Mouse (Mus musculus) heart, embryonic 16.5 days (tissue): ENCODE measurements at regions not wholly inside any gene's neighbourhood (a gene's known extent, or its start where the extent isn't known, plus 50 kb on each side); places are given as distances from the start of the nearest gene placed in this dataset.

Source experiments
- ATAC-seq: fragments of 200-750 bp; cut with Nextera tagmentation; replicated peaks from 2 replicates; pipeline ENCODE4 v1.8.0; 2017; ENCODE audit warnings: moderate number of reproducible peaks; ENCODE audit not compliant: insufficient read depth, low FRiP score; ENCODE audit errors: extremely low read depth
- H3K27ac ChIP-seq: fragments of 300-500 bp; sonication (generic); 2 replicates; pipeline ENCODE4 v1.5.1; 2014; ENCODE audit warnings: mild to moderate bottlenecking, low read length, control low read depth, moderate library complexity
- H3K27me3 ChIP-seq: fragments of 300-500 bp; sonication (generic); 2 replicates; pipeline ENCODE4 v1.6.1; 2014; ENCODE audit warnings: low read length, mixed read lengths; ENCODE audit not compliant: control insufficient read depth, insufficient read depth
- H3K36me3 ChIP-seq: fragments of 300-500 bp; sonication (generic); 2 replicates; pipeline ENCODE4 v1.6.1; 2014; ENCODE audit not compliant: control insufficient read depth, insufficient read depth
- H3K4me1 ChIP-seq: fragments of 300-500 bp; sonication (generic); 2 replicates; pipeline ENCODE4 v1.6.1; 2014; ENCODE audit warnings: low read length, mixed read lengths; ENCODE audit not compliant: control insufficient read depth, insufficient read depth
- H3K4me2 ChIP-seq: fragments of 300-500 bp; sonication (generic); 2 replicates; pipeline ENCODE4 v1.6.1; 2014; ENCODE audit warnings: low read depth, mild to moderate bottlenecking, control low read depth, low read length
- H3K4me3 ChIP-seq: fragments of 300-500 bp; sonication (generic); 2 replicates; pipeline ENCODE4 v1.5.1; 2014; ENCODE audit warnings: mild to moderate bottlenecking, control low read depth, low read length
- H3K9ac ChIP-seq: fragments of 300-500 bp; sonication (generic); 2 replicates; pipeline ENCODE4 v1.6.1; 2014; ENCODE audit warnings: low read length, control low read depth
- H3K9me3 ChIP-seq: fragments of 300-500 bp; sonication (generic); replicated peaks from 2 replicates; pipeline ENCODE4 v1.6.1; 2016; ENCODE audit warnings: low read length; ENCODE audit not compliant: control insufficient read depth
- WGBS: fragments of 180-500 bp; shearing (Covaris S2); extraction: QIAGEN DNeasy Blood & Tissue Kit; methylation state at CpG from one replicate; pipeline ENCODE4 v1.1.7; 2014; 5-methylcytosine and 5-hydroxymethylcytosine counted together

- H3K4me1 ChIP-seq: no peaks in the 10 kb centered on the region
- ATAC-seq: no peak
- H3K36me3 ChIP-seq: no peaks in the 10 kb centered on the region
- no peaks in the 10 kb centered on the region for H3K27me3 ChIP-seq
- H3K4me2 ChIP-seq: no peak overlapping the region
- H3K27ac ChIP-seq: no peak overlapping the region
- H3K9me3 ChIP-seq: no peaks in the 10 kb centered on the region
- no peak overlapping the region for H3K9ac ChIP-seq
- no peak overlapping the region for H3K4me3 ChIP-seq
- 55% methylated on average over 3 of the region's 3 CpGs for WGBS
Observed at GRCm38 (mm10) chr2:50850071-50850470, 298.8 kb downstream of the Rnd3 start.

GRCm38 (mm10) chr2:50841881-50842280, 307.0 kb downstream of the Rnd3 start:
- Histone ChIP-seq H3K4me3 (no peak overlapping the region), H3K9ac (no peak overlapping the region), H3K9me3 (no peaks in the 10 kb centered on the region), H3K27me3 (no peaks in the 10 kb centered on the region), H3K27ac (no peak overlapping the region), H3K4me1 (no peaks in the 10 kb centered on the region), H3K36me3 (no peaks in the 10 kb centered on the region), H3K4me2 (no peak overlapping the region)
- ATAC-seq: no peak
- WGBS: 68% methylated on average over 2 of the region's 2 CpGs

GRCm38 (mm10) chr2:50835511-50836320, 313.2 kb downstream of the Rnd3 start:
- Histone ChIP-seq H3K4me2 (no peak overlapping the region; the same call in 1 of the 2 replicates), H3K4me3 (no peak overlapping the region), H3K9ac (no peak overlapping the region), H3K36me3 (no peaks in the 10 kb centered on the region), H3K9me3 (no peaks in the 10 kb centered on the region), H3K4me1 (peaks cover 8% of the 10 kb centered on the region), H3K27ac (no peak overlapping the region), H3K27me3 (no peaks in the 10 kb centered on the region)
- WGBS: 47% methylated on average over 6 of the region's 6 CpGs
- no peak for ATAC-seq

GRCm38 (mm10) chr2:50833791-50834190, 315.1 kb downstream of the Rnd3 start:
- 91% methylated on average over 5 of the region's 5 CpGs for WGBS
- Histone ChIP-seq H3K4me2 (no peak overlapping the region), H3K4me3 (no peak overlapping the region), H3K27me3 (no peaks in the 10 kb centered on the region), H3K27ac (no peak overlapping the region), H3K36me3 (no peaks in the 10 kb centered on the region), H3K9me3 (no peaks in the 10 kb centered on the region), H3K4me1 (peaks cover 8% of the 10 kb centered on the region), H3K9ac (no peak overlapping the region)
- no peak for ATAC-seq

- Histone ChIP-seq H3K27me3 (no peaks in the 10 kb centered on the region), H3K4me1 (peaks cover 8% of the 10 kb centered on the region), H3K4me3 (no peak overlapping the region), H3K36me3 (no peaks in the 10 kb centered on the region), H3K9me3 (no peaks in the 10 kb centered on the region), H3K9ac (no peak overlapping the region), H3K27ac (no peak overlapping the region), H3K4me2 (no peak overlapping the region)
- ATAC-seq: no peak
- WGBS: 51% methylated on average over 4 of the region's 4 CpGs
Observed at GRCm38 (mm10) chr2:50832471-50832870, 316.4 kb downstream of the Rnd3 start.

- H3K4me3 ChIP-seq: no peak overlapping the region
- 63% methylated on average over 5 of the region's 5 CpGs for WGBS
- no peak overlapping the region for H3K4me2 ChIP-seq
- H3K9ac ChIP-seq: no peak overlapping the region
- H3K27ac ChIP-seq: no peak overlapping the region
- peaks cover 3% of the 10 kb centered on the region for H3K4me1 ChIP-seq
- no peaks in the 10 kb centered on the region for H3K36me3 ChIP-seq
- no peaks in the 10 kb centered on the region for H3K9me3 ChIP-seq
- ATAC-seq: no peak
- no peaks in the 10 kb centered on the region for H3K27me3 ChIP-seq
Observed at GRCm38 (mm10) chr2:50830056-50830720, 318.7 kb downstream of the Rnd3 start.

- H3K36me3 ChIP-seq: no peaks in the 10 kb centered on the region
- H3K27me3 ChIP-seq: no peaks in the 10 kb centered on the region
- H3K4me2 ChIP-seq: no peak overlapping the region
- H3K4me3 ChIP-seq: no peak overlapping the region
- H3K9ac ChIP-seq: no peak overlapping the region
- WGBS: 71% methylated on average over 5 of the region's 5 CpGs
- ATAC-seq: 0 out of 2 replicates have a peak, but pooled peaks have one; percentile 37
- H3K27ac ChIP-seq: no peak overlapping the region
- H3K4me1 ChIP-seq: no peaks in the 10 kb centered on the region
- no peaks in the 10 kb centered on the region for H3K9me3 ChIP-seq
Observed at GRCm38 (mm10) chr2:50827097-50827496, 321.8 kb downstream of the Rnd3 start.

- H3K27me3 ChIP-seq: no peaks in the 10 kb centered on the region
- H3K27ac ChIP-seq: no peak overlapping the region
- H3K4me1 ChIP-seq: no peaks in the 10 kb centered on the region
- H3K9ac ChIP-seq: no peak overlapping the region
- no peak overlapping the region for H3K4me2 ChIP-seq
- ATAC-seq: 0 out of 2 replicates have a peak, but pooled peaks have one; percentile 37
- no peaks in the 10 kb centered on the region for H3K9me3 ChIP-seq
- H3K36me3 ChIP-seq: no peaks in the 10 kb centered on the region
- no peak overlapping the region for H3K4me3 ChIP-seq
- 71% methylated on average over 3 of the region's 3 CpGs for WGBS
Observed at GRCm38 (mm10) chr2:50826537-50826936, 322.4 kb downstream of the Rnd3 start.

- Histone ChIP-seq H3K4me3 (no peak overlapping the region), H3K27me3 (no peaks in the 10 kb centered on the region), H3K4me1 (no peaks in the 10 kb centered on the region), H3K9ac (no peak overlapping the region), H3K36me3 (no peaks in the 10 kb centered on the region), H3K27ac (no peak overlapping the region), H3K4me2 (no peak overlapping the region), H3K9me3 (no peaks in the 10 kb centered on the region)
- ATAC-seq: no peak
- WGBS: 86% methylated on average over 5 of the region's 5 CpGs
Observed at GRCm38 (mm10) chr2:50825626-50826025, 323.3 kb downstream of the Rnd3 start.
